Mouse (Mus musculus) cerebellum, adult 2 months (tissue): Measurements from ENCODE around the gene Mast2. TPM values are rescaled to one million over a fixed set of nuclear protein-coding genes. Genes with fewer than 3 reads are reported as not detected.
A peak's percentile ranks its signal among the peaks of the same experiment; 100 is the strongest.

Source experiments
- DNase-seq, 2 experiments: peaks; one replicate each; pipeline ENCODE4 v3.0.0; 2021
- H3K27ac ChIP-seq: fragments of 200-500 bp; 2 replicates; pipeline ENCODE4 v1.5.1; 2012; ENCODE audit warnings: low read length, control low read depth, inconsistent platforms; ENCODE audit not compliant: insufficient read depth
- H3K27me3 ChIP-seq: fragments of 200-500 bp; 2 replicates; pipeline ENCODE4 v1.6.1; 2012; ENCODE audit warnings: inconsistent platforms, mild to moderate bottlenecking, low read length, moderate library complexity; ENCODE audit not compliant: control insufficient read depth, insufficient read depth
- H3K4me1 ChIP-seq: fragments of 200-500 bp; 2 replicates; pipeline ENCODE4 v1.6.1; 2011; ENCODE audit warnings: low read length; ENCODE audit not compliant: control insufficient read depth, insufficient read depth
- H3K4me3 ChIP-seq: fragments of 200-500 bp; replicated peaks from 2 replicates; pipeline ENCODE3; 2011; ENCODE audit warnings: mild to moderate bottlenecking, low read depth, low read length, control low read depth; ENCODE audit not compliant: insufficient read depth
- CTCF ChIP-seq: fragments of 200-500 bp; IDR thresholded peaks from 2 replicates; pipeline ENCODE4 v1.5.1; 2011; ENCODE audit warnings: low read depth, mild to moderate bottlenecking, control low read depth, low read length, moderate library complexity, borderline replicate concordance; ENCODE audit not compliant: insufficient read depth
- POLR2A ChIP-seq: fragments of 200-500 bp; IDR thresholded peaks from 2 replicates; pipeline ENCODE4 v1.6.1; 2011; ENCODE audit warnings: low read length, control low read depth, borderline replicate concordance; ENCODE audit not compliant: insufficient read depth
- WGBS: fragments of 180-500 bp; shearing (Covaris S2); methylation state at CpG from one replicate; pipeline ENCODE4 v1.1.7; 2018; 5-methylcytosine and 5-hydroxymethylcytosine counted together
- polyA plus RNA-seq: library from polyadenylated mRNA; depleted of rRNA; stranded (reverse); fragments of >200 nt; gene quantifications from 2 replicates; pipeline ENCODE4 v1.2.3, GENCODE M21; 2012

Mast2 gene
- polyA plus RNA-seq, 1 experiment, result 79.2 TPM

DNA sequence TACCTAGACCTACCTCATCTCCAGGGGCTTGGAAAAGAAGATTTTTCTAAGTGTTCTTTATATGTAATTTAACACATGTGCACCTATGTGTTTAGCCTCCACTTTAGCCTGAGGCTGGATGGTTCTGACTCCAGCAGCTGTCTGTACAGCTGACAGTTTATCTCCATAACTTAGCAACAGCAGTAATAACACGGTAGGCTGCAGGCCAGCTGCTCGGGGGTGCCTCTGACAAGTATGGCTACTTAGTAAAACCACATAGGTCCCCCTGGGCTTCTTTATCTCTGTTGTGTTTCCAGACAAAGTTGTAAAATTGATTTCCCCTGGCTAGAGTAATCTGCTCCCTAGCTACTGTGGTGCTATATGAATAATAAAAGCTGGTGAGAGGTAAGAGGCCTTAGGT lies 19.5 kb upstream of the Mast2 start:
- DNase-seq, result no peak
- Histone ChIP-seq H3K27ac (no peak overlapping the region), H3K4me1 (no peaks in the 10 kb centered on the region), H3K27me3 (no peaks in the 10 kb centered on the region), H3K4me3 (no peak overlapping the region)
- WGBS, result 19% methylated on average over 2 of the region's 2 CpGs
- TF ChIP-seq CTCF, result no peak
- no peak for TF ChIP-seq POLR2A

DNA sequence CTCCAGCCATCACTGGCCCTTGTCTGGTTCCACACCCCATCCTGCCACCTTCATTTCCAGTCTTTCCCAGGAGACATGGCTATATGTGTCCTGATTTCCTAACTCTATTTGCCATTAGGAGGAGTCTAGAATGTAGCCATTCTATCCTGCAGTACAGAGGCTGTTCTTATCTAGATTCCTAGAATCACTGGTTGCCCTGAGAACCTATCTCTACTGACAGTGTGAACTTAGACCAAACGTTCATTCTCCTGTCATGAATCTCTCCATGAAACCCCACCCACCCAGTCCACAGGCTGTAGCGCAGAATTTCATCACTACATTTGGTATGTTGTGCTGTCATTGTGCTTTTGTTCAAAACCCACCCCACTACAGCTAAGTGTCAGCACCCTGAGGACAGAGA lies 17.3 kb upstream of the Mast2 start:
- 70% methylated on average over 2 of the region's 2 CpGs for WGBS

DNA sequence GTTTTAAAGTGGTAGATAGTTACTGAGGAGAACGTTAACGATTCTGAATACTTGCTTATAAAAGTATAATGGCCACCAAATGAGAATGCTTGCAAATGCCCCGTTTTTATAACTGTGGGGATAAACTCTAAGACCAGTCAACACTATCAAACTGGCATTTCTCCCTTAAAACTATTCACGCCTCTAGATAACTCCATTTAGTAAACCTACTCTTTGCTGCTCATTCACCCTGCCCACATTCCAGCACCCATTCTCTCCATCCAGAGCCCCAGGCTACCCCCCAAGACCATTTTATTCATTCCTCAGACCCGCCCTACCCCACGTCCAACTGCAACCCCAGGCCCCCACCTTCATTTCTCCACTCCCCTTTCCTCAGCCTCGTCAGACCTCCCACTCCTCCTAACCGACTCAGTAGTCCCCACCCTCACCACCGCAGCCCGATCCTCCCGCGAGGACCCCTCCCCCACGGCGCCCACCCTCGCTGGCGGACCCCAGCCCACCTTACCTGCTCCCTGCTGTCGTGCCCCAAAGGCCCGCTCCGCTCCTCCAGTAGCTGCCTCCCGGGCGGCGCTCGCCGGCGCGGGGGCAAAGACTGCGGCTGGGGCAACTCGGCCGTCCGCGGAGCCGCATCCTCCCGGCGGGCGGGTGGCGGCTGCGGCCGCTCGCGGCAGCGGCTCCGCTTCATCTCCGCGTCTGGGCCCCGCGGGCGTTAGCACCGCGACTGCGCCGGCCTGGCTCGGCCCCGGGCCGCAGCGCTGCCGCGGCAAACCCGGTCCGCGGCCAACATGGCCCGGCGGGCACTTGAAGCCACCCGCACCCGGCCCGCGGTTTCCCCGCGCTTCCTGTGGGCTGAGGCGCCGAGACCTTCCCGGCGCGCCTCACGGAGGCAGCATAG lies 505 bp downstream of the Mast2 start:
- Histone ChIP-seq H3K4me1 (no peaks in the 10 kb centered on the region; the same call in 1 of the 2 replicates), H3K27me3 (no peaks in the 10 kb centered on the region), H3K27ac (peak overlapping the region; percentile 72), H3K4me3 (peak overlapping the region; percentile 91)
- under 1% methylated on average over 70 of the region's 74 CpGs for WGBS
- no peak for TF ChIP-seq CTCF
- no peak for TF ChIP-seq POLR2A
- peak; percentile 54 to 71 for DNase-seq

More for the DNA sequence above, 17.3 kb upstream of the Mast2 start:
- Histone ChIP-seq H3K27me3 (no peaks in the 10 kb centered on the region), H3K4me1 (no peaks in the 10 kb centered on the region), H3K27ac (no peak overlapping the region), H3K4me3 (no peak overlapping the region)
- no peak for TF ChIP-seq CTCF
- TF ChIP-seq POLR2A, result no peak
- no peak for DNase-seq

DNA sequence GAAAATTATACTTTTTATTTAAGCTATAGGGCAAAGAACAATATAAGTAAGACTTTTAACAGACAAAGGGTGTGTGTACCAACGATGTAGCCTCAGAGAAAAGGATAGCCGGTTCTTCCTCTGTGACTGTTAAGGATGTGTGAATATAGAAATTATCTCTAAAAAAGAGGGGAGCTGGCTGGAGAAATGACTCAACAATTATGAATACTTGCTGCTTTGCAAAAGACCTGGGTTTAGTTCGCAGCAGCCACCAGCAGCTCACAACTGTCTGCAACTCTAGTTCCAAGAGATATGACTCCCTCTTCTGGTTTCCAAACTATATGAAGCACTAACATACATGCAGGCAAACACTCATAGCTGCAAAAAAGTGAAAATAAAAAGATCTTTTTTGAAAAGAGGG lies 2.0 kb downstream of the Mast2 start:
- no peak for DNase-seq
- 97% methylated on average over 3 of the region's 3 CpGs for WGBS
- no peaks in the 10 kb centered on the region for H3K27me3 ChIP-seq
- no peak overlapping the region for H3K27ac ChIP-seq
- H3K4me1 ChIP-seq, result no peaks in the 10 kb centered on the region; the same call in 1 of the 2 replicates
- TF ChIP-seq POLR2A, result no peak
- H3K4me3 ChIP-seq, result no peak overlapping the region

DNA sequence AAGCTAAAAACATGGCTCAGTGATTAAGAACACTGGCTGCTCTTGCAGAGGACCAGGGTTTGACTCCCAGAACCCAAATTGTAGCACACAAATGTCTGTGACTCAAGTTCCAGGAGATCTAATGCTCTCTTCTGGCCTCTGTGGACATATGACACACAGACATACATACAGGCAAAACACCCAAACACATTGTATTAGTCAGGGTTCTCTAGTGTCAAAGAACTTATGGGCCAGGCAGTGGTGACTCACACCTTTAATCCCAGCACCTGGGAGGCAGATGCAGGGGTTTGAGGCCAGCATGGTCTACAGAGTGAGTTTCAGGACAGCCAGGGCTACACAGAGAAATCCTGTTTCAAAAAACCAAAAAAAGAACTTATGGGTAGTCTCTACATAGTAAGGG lies 12.4 kb downstream of the Mast2 start:
- DNase-seq, result no peak
- Histone ChIP-seq H3K4me3 (no peak overlapping the region), H3K27me3 (no peaks in the 10 kb centered on the region), H3K4me1 (0 out of 2 replicates have a peak, but pooled peaks cover 4% of the 10 kb centered on the region), H3K27ac (no peak overlapping the region)
- TF ChIP-seq CTCF (no peak), POLR2A (no peak)

DNA sequence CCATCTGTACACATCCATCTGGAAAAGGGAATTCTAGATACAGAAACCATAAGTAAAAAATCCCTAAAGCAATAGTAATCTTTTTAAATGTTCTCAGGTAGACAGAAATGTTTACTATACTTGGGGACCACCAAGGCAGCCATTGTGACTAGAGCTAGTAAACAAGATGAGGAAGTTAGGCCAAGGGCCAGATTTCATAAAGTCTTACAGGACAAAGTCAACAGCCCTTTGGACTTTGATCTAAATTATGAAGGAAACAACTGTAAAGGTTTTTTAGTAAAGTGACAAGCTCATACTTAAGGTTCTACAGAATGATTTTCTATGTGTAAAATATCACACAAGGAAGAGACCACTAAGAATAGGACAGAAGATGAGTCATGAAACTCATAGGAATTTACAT lies 14.0 kb downstream of the Mast2 start:
- no peak overlapping the region for H3K4me3 ChIP-seq
- TF ChIP-seq CTCF (no peak), POLR2A (no peak)
- no peak for DNase-seq
- no peaks in the 10 kb centered on the region for H3K27me3 ChIP-seq
- H3K27ac ChIP-seq, result no peak overlapping the region
- 0 out of 2 replicates have a peak, but pooled peaks cover 4% of the 10 kb centered on the region for H3K4me1 ChIP-seq

DNA sequence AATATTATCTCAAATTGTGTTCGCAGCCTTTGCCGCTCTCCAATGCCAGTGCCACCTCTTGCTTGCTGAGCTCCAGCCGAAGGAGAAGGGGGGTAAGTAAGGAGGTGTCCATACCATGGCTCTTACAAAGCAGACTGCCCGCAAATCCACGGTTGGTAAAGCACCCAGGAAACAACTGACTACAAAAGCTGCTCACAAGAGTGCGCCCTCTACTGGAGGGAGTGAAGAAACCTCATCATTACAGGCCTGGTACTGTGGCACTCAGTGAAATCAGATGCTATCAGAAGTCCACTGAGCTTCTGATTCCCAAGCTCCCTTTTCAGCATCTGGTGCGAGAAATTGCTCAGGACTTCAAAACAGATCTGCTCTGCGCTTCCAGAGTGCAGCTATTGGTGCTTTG lies 15.3 kb downstream of the Mast2 start:
- H3K4me1 ChIP-seq, result peaks cover 10% of the 10 kb centered on the region
- 48% methylated on average over 8 of the region's 8 CpGs for WGBS
- TF ChIP-seq CTCF (peak; percentile 60; the same call in 1 of the 2 replicates), POLR2A (no peak)

DNA sequence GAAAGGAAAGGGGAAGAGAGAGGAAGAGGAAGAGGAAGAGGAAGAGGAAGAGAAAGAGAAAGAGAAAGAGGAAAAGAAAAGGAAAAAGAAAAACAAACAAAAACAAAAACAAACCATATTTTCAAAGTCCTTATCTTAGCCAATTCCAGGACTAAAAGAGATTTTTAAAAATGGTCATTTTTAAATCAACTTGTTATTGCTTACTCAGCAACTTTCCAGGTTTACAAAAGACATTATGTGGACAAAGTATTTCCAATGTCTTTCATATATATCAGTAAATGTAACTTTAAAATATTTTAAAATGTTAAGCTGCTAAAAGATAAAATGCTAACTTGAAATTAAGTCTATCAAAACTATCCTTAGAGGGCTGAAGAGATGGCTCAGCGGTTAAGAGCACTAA lies 24.6 kb downstream of the Mast2 start:
- H3K4me1 ChIP-seq, result peaks cover 10% of the 10 kb centered on the region
- H3K4me3 ChIP-seq, result no peak overlapping the region
- H3K27ac ChIP-seq, result no peak overlapping the region
- WGBS, result 95% methylated on average over 1 of the region's 1 CpGs
- H3K27me3 ChIP-seq, result no peaks in the 10 kb centered on the region
- TF ChIP-seq CTCF (no peak), POLR2A (no peak)
- no peak for DNase-seq

More for the DNA sequence above, 15.3 kb downstream of the Mast2 start:
- H3K27ac ChIP-seq, result no peak overlapping the region
- peak; percentile 52 to 55 for DNase-seq
- no peak overlapping the region for H3K4me3 ChIP-seq
- H3K27me3 ChIP-seq, result no peaks in the 10 kb centered on the region
